Mouse (Mus musculus): ENCODE measurements around the gene S100a6. TPM values are rescaled to one million over a fixed set of nuclear protein-coding genes. Genes with fewer than 3 reads are reported as not detected.

Gene S100a6
- polyA plus RNA-seq, 1 experiment from 2014 or later: 418 TPM

GRCm38 (mm10) chr3:90659364-90660044 lies 46.8 kb downstream of the S100a6 start:
- H3K36me3 ChIP-seq (ENCODE audit: control insufficient read depth, insufficient read depth, low read length): no peaks in the 10 kb centered on the region

GRCm38 (mm10) chr3:90664219-90664618 lies 51.5 kb downstream of the S100a6 start:
- no peak overlapping the region for H3K9ac ChIP-seq (replicated peaks; ENCODE audit: low read depth, low read length)
- H3K9me3 ChIP-seq (ENCODE audit: control insufficient read depth, low read depth, low read length): no peaks in the 10 kb centered on the region
- 77% methylated on average over 2 of the region's 2 CpGs for WGBS
- H3K36me3 ChIP-seq (ENCODE audit: control insufficient read depth, insufficient read depth, low read length): no peaks in the 10 kb centered on the region
- no peaks in the 10 kb centered on the region for H3K27me3 ChIP-seq (ENCODE audit: control insufficient read depth, insufficient read depth, low read length)
- no peaks in the 10 kb centered on the region for H3K4me1 ChIP-seq (ENCODE audit: control insufficient read depth, insufficient read depth, low read length)
- no peak overlapping the region for H3K4me3 ChIP-seq (ENCODE audit: low read depth, low read length)
- ATAC-seq (ENCODE audit: insufficient number of reproducible peaks, insufficient read depth, low FRiP score, low read depth): no peak
- H3K4me2 ChIP-seq (replicated peaks; ENCODE audit: low read depth, low read length): no peak overlapping the region
- H3K27ac ChIP-seq (ENCODE audit: low read length): no peak overlapping the region

More at GRCm38 (mm10) chr3:90659364-90660044, 46.8 kb downstream of the S100a6 start:
- Histone ChIP-seq H3K27ac (ENCODE audit: low read length) (no peak overlapping the region), H3K4me3 (ENCODE audit: low read depth, low read length) (no peak overlapping the region), H3K9ac (replicated peaks; ENCODE audit: low read depth, low read length) (no peak overlapping the region), H3K4me1 (ENCODE audit: control insufficient read depth, insufficient read depth, low read length) (no peaks in the 10 kb centered on the region), H3K9me3 (ENCODE audit: control insufficient read depth, low read depth, low read length) (no peaks in the 10 kb centered on the region), H3K4me2 (replicated peaks; ENCODE audit: low read depth, low read length) (no peak overlapping the region), H3K27me3 (ENCODE audit: control insufficient read depth, insufficient read depth, low read length) (no peaks in the 10 kb centered on the region)
- ATAC-seq (ENCODE audit: insufficient number of reproducible peaks, insufficient read depth, low FRiP score, low read depth): no peak

- H3K9me3 ChIP-seq (ENCODE audit: control insufficient read depth, low read depth, low read length): no peaks in the 10 kb centered on the region
- WGBS: 67% methylated on average over 8 of the region's 8 CpGs
- no peak for ATAC-seq (ENCODE audit: insufficient number of reproducible peaks, insufficient read depth, low FRiP score, low read depth)
- H3K4me1 ChIP-seq (ENCODE audit: control insufficient read depth, insufficient read depth, low read length): no peaks in the 10 kb centered on the region
- no peak within 1 kb of the TSS for H3K9ac ChIP-seq (replicated peaks; ENCODE audit: low read depth, low read length)
- H3K4me2 ChIP-seq (replicated peaks; ENCODE audit: low read depth, low read length): no peak within 1 kb of the TSS
- H3K36me3 ChIP-seq (ENCODE audit: control insufficient read depth, insufficient read depth, low read length): no peaks in the 10 kb centered on the region
- no peak within 1 kb of the TSS for H3K4me3 ChIP-seq (ENCODE audit: low read depth, low read length)
- H3K27me3 ChIP-seq (ENCODE audit: control insufficient read depth, insufficient read depth, low read length): no peaks in the 10 kb centered on the region
- no peak within 1 kb of the TSS for H3K27ac ChIP-seq (ENCODE audit: low read length)
These were observed 56.2 kb downstream of the S100a6 start, which contains the start of gene S100a8 for GRCm38 (mm10) chr3:90668846-90669245. Gene S100a8 (plus strand): TSS chr3:90668978.

Other genes with a start within 250 kb of the S100a6 start
- 11.7 and 13.0 TPM in 2 replicates for gene Slc27a3, start 222.9 kb upstream of the S100a6 start, polyA plus RNA-seq (2014; fragmentation: Nextera tagmentation; extraction: Ambion mirVana)
- 28.7 and 29.6 TPM in 2 replicates for gene Ints3, start 179.3 kb upstream of the S100a6 start, polyA plus RNA-seq (2014; fragmentation: Nextera tagmentation; extraction: Ambion mirVana)
- 4.6 and 4.8 TPM in 2 replicates for gene Npr1, start 147.0 kb upstream of the S100a6 start, polyA plus RNA-seq (2014; fragmentation: Nextera tagmentation; extraction: Ambion mirVana)
- 208 and 217 TPM in 2 replicates for gene Ilf2, start 136.8 kb upstream of the S100a6 start, polyA plus RNA-seq (2014; fragmentation: Nextera tagmentation; extraction: Ambion mirVana)
- 81.2 and 88.0 TPM in 2 replicates for gene Snapin, start 121.8 kb upstream of the S100a6 start, polyA plus RNA-seq (2014; fragmentation: Nextera tagmentation; extraction: Ambion mirVana)
- 97.4 and 98.2 TPM in 2 replicates for gene Chtop, start 103.4 kb upstream of the S100a6 start, polyA plus RNA-seq (2014; fragmentation: Nextera tagmentation; extraction: Ambion mirVana)
- gene S100a1, start 98.5 kb upstream of the S100a6 start, polyA plus RNA-seq (2014; fragmentation: Nextera tagmentation; extraction: Ambion mirVana): 46.8 and 48.5 TPM in 2 replicates
- 31.2 and 33.5 TPM in 2 replicates for gene S100a13, start 98.4 kb upstream of the S100a6 start, polyA plus RNA-seq (2014; fragmentation: Nextera tagmentation; extraction: Ambion mirVana)
- 14.0 and 17.0 TPM in 2 replicates for gene S100a14, start 86.0 kb upstream of the S100a6 start, polyA plus RNA-seq (2014; fragmentation: Nextera tagmentation; extraction: Ambion mirVana)
- gene S100a16, start 75.6 kb upstream of the S100a6 start, polyA plus RNA-seq (2014; fragmentation: Nextera tagmentation; extraction: Ambion mirVana): 244 and 247 TPM in 2 replicates
- gene S100a3, start 52.3 kb upstream of the S100a6 start, polyA plus RNA-seq (2014; fragmentation: Nextera tagmentation; extraction: Ambion mirVana): 0.42 and 0.62 TPM in 2 replicates
- gene S100a2, start 22.6 kb upstream of the S100a6 start, polyA plus RNA-seq (2014; fragmentation: Nextera tagmentation; extraction: Ambion mirVana): not detected in 2 replicates
- gene Gm42674, start 11.0 kb upstream of the S100a6 start, polyA plus RNA-seq (2014; fragmentation: Nextera tagmentation; extraction: Ambion mirVana): not detected in 2 replicates
- gene S100a4, start 9.1 kb upstream of the S100a6 start, polyA plus RNA-seq (2014; fragmentation: Nextera tagmentation; extraction: Ambion mirVana): 5.5 and 7.4 TPM in 2 replicates
- gene S100a5, start 4.4 kb upstream of the S100a6 start, polyA plus RNA-seq (2014; fragmentation: Nextera tagmentation; extraction: Ambion mirVana): 0.71 TPM in 1 of 2 replicates, not detected in the other
- gene S100a7a, start 41.1 kb downstream of the S100a6 start, polyA plus RNA-seq (2014; fragmentation: Nextera tagmentation; extraction: Ambion mirVana): not detected in 2 replicates
- 58.0 and 73.3 TPM in 2 replicates for gene S100a8, start 56.1 kb downstream of the S100a6 start, polyA plus RNA-seq (2014; fragmentation: Nextera tagmentation; extraction: Ambion mirVana)
- 41.0 and 53.5 TPM in 2 replicates for gene S100a9, start 82.8 kb downstream of the S100a6 start, polyA plus RNA-seq (2014; fragmentation: Nextera tagmentation; extraction: Ambion mirVana)
- not detected in 2 replicates for gene Pglyrp4, start 114.0 kb downstream of the S100a6 start, polyA plus RNA-seq (2014; fragmentation: Nextera tagmentation; extraction: Ambion mirVana)
- not detected in 2 replicates for gene Gm5849, start 165.0 kb downstream of the S100a6 start, polyA plus RNA-seq (2014; fragmentation: Nextera tagmentation; extraction: Ambion mirVana)

Measured in stomach, embryonic 14.5 days (tissue).